Mouse (Mus musculus) liver, embryonic 11.5 days (tissue): Measurements from ENCODE around the gene Olfr1390. TPM values are rescaled to one million over a fixed set of nuclear protein-coding genes. Genes with fewer than 3 reads are reported as not detected.
"Not testable (repeated sequence)": the region's sequence is repeated elsewhere in the genome, so short reads cannot be mapped to it uniquely, and the experiment has no call there.

Experiments
- ATAC-seq: fragments of 200-750 bp; cut with Nextera tagmentation; replicated peaks from 2 replicates; pipeline ENCODE4 v1.8.0; 2017; ENCODE audit warnings: moderate number of reproducible peaks, mild to moderate bottlenecking, moderate TSS enrichment, moderate library complexity; ENCODE audit not compliant: low FRiP score
- DNase-seq: peaks from one replicate; pipeline ENCODE4 v3.0.0-alpha.2; 2017; ENCODE audit warnings: low spot score
- H3K27ac ChIP-seq: fragments of 300-500 bp; sonication (generic); 2 replicates; pipeline ENCODE4 v1.5.1; 2014; ENCODE audit warnings: mild to moderate bottlenecking, low read depth, low read length, control low read depth
- H3K27me3 ChIP-seq: fragments of 300-500 bp; sonication (generic); replicated peaks from 2 replicates; pipeline ENCODE4 v1.6.1; 2014; ENCODE audit warnings: low read length, mixed read lengths; ENCODE audit not compliant: control insufficient read depth, insufficient read depth
- H3K36me3 ChIP-seq: fragments of 300-500 bp; sonication (generic); 2 replicates; pipeline ENCODE4 v1.6.1; 2014; ENCODE audit warnings: mild to moderate bottlenecking, low read length, moderate library complexity, mixed read lengths; ENCODE audit not compliant: control insufficient read depth, insufficient read depth
- H3K4me1 ChIP-seq: fragments of 300-500 bp; sonication (generic); replicated peaks from 2 replicates; pipeline ENCODE4 v1.6.1; 2014; ENCODE audit warnings: low read length, mixed read lengths; ENCODE audit not compliant: control insufficient read depth, insufficient read depth
- H3K4me2 ChIP-seq: fragments of 300-500 bp; sonication (generic); 2 replicates; pipeline ENCODE4 v1.6.1; 2014; ENCODE audit warnings: mild to moderate bottlenecking, control low read depth, moderate library complexity
- H3K4me3 ChIP-seq: fragments of 300-500 bp; sonication (generic); 2 replicates; pipeline ENCODE4 v1.5.1; 2014; ENCODE audit warnings: low read depth, low read length, control low read depth
- H3K9ac ChIP-seq: fragments of 300-500 bp; sonication (generic); 2 replicates; pipeline ENCODE4 v1.6.1; 2014; ENCODE audit warnings: low read depth, low read length, control low read depth
- H3K9me3 ChIP-seq: fragments of 300-500 bp; sonication (generic); 2 replicates; pipeline ENCODE4 v1.6.1; 2016; ENCODE audit warnings: low read length, inconsistent platforms, mixed read lengths; ENCODE audit not compliant: control insufficient read depth
- WGBS: fragments of 180-500 bp; shearing (Covaris S2); extraction: QIAGEN DNeasy Blood & Tissue Kit; methylation state at CpG from one replicate; pipeline ENCODE4 v1.1.7; 2014; 5-methylcytosine and 5-hydroxymethylcytosine counted together
- polyA plus RNA-seq: library from polyadenylated mRNA; unstranded; fragments of >200 nt; fragmentation: Nextera tagmentation; extraction: Ambion mirVana; gene quantifications from 2 replicates; pipeline ENCODE4 v1.2.1, GENCODE M21; 2014

The Olfr1390 gene
- polyA plus RNA-seq, result not detected in 2 replicates

- WGBS, result 84% methylated on average over 1 of the region's 1 CpGs
- ATAC-seq (no peak), DNase-seq (no peak)
- Histone ChIP-seq H3K27me3 (no peaks in the 10 kb centered on the region), H3K36me3 (no peaks in the 10 kb centered on the region), H3K4me3 (no peak within 1 kb of the TSS), H3K4me2 (no peak within 1 kb of the TSS), H3K9me3 (no peaks in the 10 kb centered on the region), H3K27ac (no peak within 1 kb of the TSS), H3K4me1 (no peaks in the 10 kb centered on the region), H3K9ac (no peak within 1 kb of the TSS)
Measured at GRCm38 (mm10) chr11:49334888-49335287, at the start of gene Olfr1390. TSS of gene Olfr1390 (plus strand) at chr11:49335188.

- H3K4me3 ChIP-seq, result no peak overlapping the region
- ATAC-seq, result no peak
- no peaks in the 10 kb centered on the region for H3K36me3 ChIP-seq
- H3K9ac ChIP-seq, result no peak overlapping the region
- H3K27ac ChIP-seq, result no peak overlapping the region
- no peaks in the 10 kb centered on the region for H3K4me1 ChIP-seq
- H3K9me3 ChIP-seq, result no peaks in the 10 kb centered on the region
- H3K4me2 ChIP-seq, result no peak overlapping the region
- 77% methylated on average over 2 of the region's 2 CpGs for WGBS
- no peaks in the 10 kb centered on the region for H3K27me3 ChIP-seq
- no peak for DNase-seq
Measured at GRCm38 (mm10) chr11:49287251-49287650, 47.7 kb upstream of the Olfr1390 start.

GRCm38 (mm10) chr11:49292777-49293176 is 42.2 kb upstream of the Olfr1390 start:
- WGBS, result 75% methylated on average over 3 of the region's 3 CpGs
- H3K9ac ChIP-seq, result no peak overlapping the region
- no peaks in the 10 kb centered on the region for H3K4me1 ChIP-seq
- no peaks in the 10 kb centered on the region for H3K36me3 ChIP-seq
- DNase-seq (no peak), ATAC-seq (no peak)
- H3K27me3 ChIP-seq, result no peaks in the 10 kb centered on the region
- no peak overlapping the region for H3K4me2 ChIP-seq
- H3K9me3 ChIP-seq, result no peaks in the 10 kb centered on the region
- no peak overlapping the region for H3K4me3 ChIP-seq
- no peak overlapping the region for H3K27ac ChIP-seq

GRCm38 (mm10) chr11:49304441-49304840 is 30.5 kb upstream of the Olfr1390 start, which contains the start of gene Olfr10:
TSS of gene Olfr10 (plus strand) at chr11:49304741.
- no peak within 1 kb of the TSS for H3K4me2 ChIP-seq
- no peaks in the 10 kb centered on the region for H3K27me3 ChIP-seq
- H3K4me1 ChIP-seq, result no peaks in the 10 kb centered on the region
- no peaks in the 10 kb centered on the region for H3K36me3 ChIP-seq
- H3K27ac ChIP-seq, result no peak within 1 kb of the TSS
- H3K9me3 ChIP-seq, result peaks cover 2% of the 10 kb centered on the region; the same call in 1 of the 2 replicates
- no peak for ATAC-seq
- no peak within 1 kb of the TSS for H3K9ac ChIP-seq
- H3K4me3 ChIP-seq, result no peak within 1 kb of the TSS
- no peak for DNase-seq

GRCm38 (mm10) chr11:49308547-49308946 is 26.4 kb upstream of the Olfr1390 start:
- DNase-seq, H3K4me3 ChIP-seq, H3K9me3 ChIP-seq, H3K4me2 ChIP-seq, H3K4me1 ChIP-seq, ATAC-seq, H3K27ac ChIP-seq, H3K27me3 ChIP-seq, H3K9ac ChIP-seq, H3K36me3 ChIP-seq: not testable (repeated sequence)
- WGBS, result 65% methylated on average over 5 of the region's 5 CpGs

- WGBS, result 67% methylated on average over 2 of the region's 2 CpGs
- H3K9me3 ChIP-seq, result no peaks in the 10 kb centered on the region
- DNase-seq (no peak), ATAC-seq (no peak)
- no peak within 1 kb of the TSS for H3K27ac ChIP-seq
- H3K4me1 ChIP-seq, result no peaks in the 10 kb centered on the region
- no peak within 1 kb of the TSS for H3K4me2 ChIP-seq
- no peak within 1 kb of the TSS for H3K9ac ChIP-seq
- no peaks in the 10 kb centered on the region for H3K27me3 ChIP-seq
- no peaks in the 10 kb centered on the region for H3K36me3 ChIP-seq
- H3K4me3 ChIP-seq, result no peak within 1 kb of the TSS
Measured at GRCm38 (mm10) chr11:49322442-49322841, 12.5 kb upstream of the Olfr1390 start, which contains the start of gene Olfr1391. TSS of gene Olfr1391 (plus strand) at chr11:49322742.

- Histone ChIP-seq H3K9me3 (no peaks in the 10 kb centered on the region), H3K27ac (no peak overlapping the region), H3K4me2 (no peak overlapping the region), H3K4me1 (no peaks in the 10 kb centered on the region), H3K4me3 (no peak overlapping the region), H3K9ac (no peak overlapping the region), H3K27me3 (no peaks in the 10 kb centered on the region), H3K36me3 (no peaks in the 10 kb centered on the region)
- DNase-seq, result no peak
- WGBS, result 68% methylated on average over 3 of the region's 3 CpGs
- ATAC-seq, result no peak
Measured at GRCm38 (mm10) chr11:49326726-49327125, 8.3 kb upstream of the Olfr1390 start.

- ATAC-seq, result no peak
Measured at GRCm38 (mm10) chr11:49329686-49330085, 5.3 kb upstream of the Olfr1390 start.

GRCm38 (mm10) chr11:49337150-49337832 is 2.3 kb downstream of the Olfr1390 start:
- 35% methylated on average over 4 of the region's 4 CpGs for WGBS
- Histone ChIP-seq H3K27ac (no peak overlapping the region), H3K4me1 (no peaks in the 10 kb centered on the region), H3K36me3 (no peaks in the 10 kb centered on the region), H3K9ac (no peak overlapping the region), H3K4me3 (no peak overlapping the region), H3K4me2 (no peak overlapping the region), H3K9me3 (no peaks in the 10 kb centered on the region), H3K27me3 (no peaks in the 10 kb centered on the region)
- ATAC-seq (no peak), DNase-seq (no peak)

More at GRCm38 (mm10) chr11:49329686-49330085, 5.3 kb upstream of the Olfr1390 start:
- no peaks in the 10 kb centered on the region for H3K4me1 ChIP-seq
- H3K9me3 ChIP-seq, result no peaks in the 10 kb centered on the region
- no peak overlapping the region for H3K4me2 ChIP-seq
- 65% methylated on average over 1 of the region's 1 CpGs for WGBS
- H3K36me3 ChIP-seq, result no peaks in the 10 kb centered on the region
- H3K9ac ChIP-seq, result no peak overlapping the region
- no peaks in the 10 kb centered on the region for H3K27me3 ChIP-seq
- H3K27ac ChIP-seq, result no peak overlapping the region
- DNase-seq, result no peak
- H3K4me3 ChIP-seq, result no peak overlapping the region
